ENCODE assay signal across 11 mouse cellular contexts in genomic region chr12:85174016-85174415, GRCm38 (mm10). TPM values are rescaled to one million over a fixed set of nuclear protein-coding genes. Genes with fewer than 3 reads are reported as not detected.
A peak's percentile ranks its signal among the peaks of the same experiment; 100 is the strongest.
DNase-seq lines count a peak whose midpoint lies in the region.
"Had no signal": no experiment of that assay in that cellular context is flagged by ENCODE, and none has a peak within 500 bp of the region (broad histone marks: within the 10 kb centered on the region; RNA-seq: fewer than 3 reads in every experiment).

No protein-coding gene starts in this region.

- DNase-seq in gastrocnemius, adult 18-20 months (ENCODE audit: low spot score) = peak; percentile 59
- no peak for DNase-seq in gastrocnemius, postnatal 36 days
- DNase-seq in left cerebral cortex, postnatal 4 days = peak; percentile 62
- DNase-seq in left cerebral cortex, postnatal 36 days (ENCODE audit: low spot score in 2 of 2) = no peak
- peak; percentile 47 for DNase-seq in NIH3T3 (ENCODE audit: low read depth)
- peak; percentile 43 to 47 for DNase-seq in heart, postnatal 10 days
- no peak for DNase-seq in adrenal gland, postnatal 36 days
- DNase-seq in T-cell, adult 2 months (ENCODE audit: low spot score) = no peak
- DNase-seq: adrenal gland, postnatal 10 days; cerebellum, adult 8-10 months had no signal

- intact Hi-C loops in gastrocnemius, postnatal 36 days (cut with DNase I) = no loop called here
- intact Hi-C loops in left cerebral cortex, postnatal 4 days (cut with DNase I) = no loop called here
- intact Hi-C loops in left cerebral cortex, postnatal 36 days (cut with DNase I) = loop anchor here (5.0 kb wide), 1 partner anchor 43 kb away; the partner anchor contains the start of gene Eif2b2
- intact Hi-C loops in heart, postnatal 10 days (cut with DNase I) = loop anchor here (5.0 kb wide), 1 partner anchor 113 kb away; the partner anchor contains the start of genes Acyp1 and Zc2hc1c

RNA-seq across cellular contexts. Expression of gene Pgf, which starts 3.6 kb away (rescaled TPM):
- 1 to 10 TPM; 1.7 to 1.8 TPM for total RNA-seq in gastrocnemius, adult 18-20 months (2021)
- 1 to 10 TPM; 1.2 to 1.9 TPM for total RNA-seq in gastrocnemius, postnatal 36 days (2021)
- 1 to 10 TPM; 5.1 to 6.4 TPM for total RNA-seq in left cerebral cortex, postnatal 4 days (2021)
- 1 to 10 TPM; 2.7 to 2.8 TPM for total RNA-seq in left cerebral cortex, postnatal 36 days (2021)
- total RNA-seq in heart, postnatal 10 days (2021) = 1 to 10 TPM; 2.4 to 6.2 TPM
- 1 to 10 TPM in 1 of 2 experiments, under 1 TPM in 1; 0.43 to 2.1 TPM for total RNA-seq in adrenal gland, postnatal 36 days (2021)
- total RNA-seq: monocyte, adult 5-6 weeks had no signal

RNA-seq across cellular contexts. Expression of gene Rps6kl1, which starts 23.0 kb away (rescaled TPM):
- under 1 TPM; 0.39 to 1.00 TPM for total RNA-seq in gastrocnemius, adult 18-20 months (2021)
- total RNA-seq in gastrocnemius, postnatal 36 days (2021) = 1 to 10 TPM in 1 of 2 experiments, under 1 TPM in 1; 0.64 to 1.1 TPM
- 10 to 100 TPM; 41.2 to 44.1 TPM for total RNA-seq in left cerebral cortex, postnatal 4 days (2021)
- 10 to 100 TPM; 35.8 to 39.1 TPM for total RNA-seq in left cerebral cortex, postnatal 36 days (2021)
- 1 to 10 TPM; 3.2 to 3.8 TPM for total RNA-seq in heart, postnatal 10 days (2021)
- under 1 TPM; 0.46 to 0.50 TPM for total RNA-seq in adrenal gland, postnatal 36 days (2021)

RNA-seq across cellular contexts. Expression of gene Eif2b2, which starts 45.3 kb away (rescaled TPM):
- total RNA-seq in gastrocnemius, adult 18-20 months (2021) = 10 to 100 TPM; 56.9 to 72.5 TPM
- 10 to 100 TPM; 51.0 to 54.7 TPM for total RNA-seq in gastrocnemius, postnatal 36 days (2021)
- total RNA-seq in left cerebral cortex, postnatal 4 days (2021) = 10 to 100 TPM; 63.5 to 67.2 TPM
- 10 to 100 TPM; 63.0 to 76.6 TPM for total RNA-seq in left cerebral cortex, postnatal 36 days (2021)
- total RNA-seq in heart, postnatal 10 days (2021) = 10 to 100 TPM; 56.5 to 57.8 TPM
- total RNA-seq in adrenal gland, postnatal 36 days (2021) = 10 to 100 TPM; 82.1 to 85.3 TPM

Comparison
In these comparisons a context has a peak if more than half of its experiments do, and no peak if none do; other contexts are left out.
1. DNase-seq: peak in gastrocnemius, adult 18-20 months (single experiment), left cerebral cortex, postnatal 4 days (single experiment), NIH3T3 (single experiment) and heart, postnatal 10 days (2 of 2); none in gastrocnemius, postnatal 36 days (0 of 2), left cerebral cortex, postnatal 36 days (0 of 2), adrenal gland, postnatal 36 days (0 of 2) and T-cell, adult 2 months (single experiment).
2. intact Hi-C loops: an anchor here in left cerebral cortex, postnatal 36 days (5.0 kb wide) and heart, postnatal 10 days (5.0 kb wide); none called in gastrocnemius, postnatal 36 days and left cerebral cortex, postnatal 4 days.
3. RNA of gene Rps6kl1, which starts 23.0 kb away (total RNA-seq): 41.2 to 44.1 TPM in left cerebral cortex, postnatal 4 days and 35.8 to 39.1 TPM in left cerebral cortex, postnatal 36 days; 3.2 to 3.8 TPM in heart, postnatal 10 days, 0.64 to 1.1 TPM in gastrocnemius, postnatal 36 days, 0.39 to 1.00 TPM in gastrocnemius, adult 18-20 months and 0.46 to 0.50 TPM in adrenal gland, postnatal 36 days; every median in the first group is over 4 times any median in the second.